Mouse (Mus musculus) heart, embryonic 10.5 days (tissue): Measurements from ENCODE around the gene Bmpr1b. TPM values are rescaled to one million over a fixed set of nuclear protein-coding genes. Genes with fewer than 3 reads are reported as not detected.

Experiments
- DNase-seq: peaks from one replicate; pipeline ENCODE4 v3.0.0-alpha.2; 2017; ENCODE audit warnings: low spot score
- H3K27ac ChIP-seq: fragments of 300-500 bp; sonication (generic); 2 replicates; pipeline ENCODE4 v1.5.1; 2016; ENCODE audit warnings: mild to moderate bottlenecking
- H3K27me3 ChIP-seq: fragments of 300-500 bp; sonication (generic); 2 replicates; pipeline ENCODE4 v1.6.1; 2016; ENCODE audit warnings: mild to moderate bottlenecking; ENCODE audit not compliant: poor library complexity, insufficient read depth, severe bottlenecking
- H3K36me3 ChIP-seq: fragments of 300-500 bp; sonication (generic); 2 replicates; pipeline ENCODE4 v1.6.1; 2016; ENCODE audit warnings: mild to moderate bottlenecking, moderate library complexity
- H3K4me1 ChIP-seq: fragments of 300-500 bp; sonication (generic); 2 replicates; pipeline ENCODE4 v1.6.1; 2016; ENCODE audit warnings: mild to moderate bottlenecking
- H3K4me3 ChIP-seq: fragments of 300-500 bp; sonication (generic); 2 replicates; pipeline ENCODE4 v1.5.1; 2016; ENCODE audit warnings: mild to moderate bottlenecking, moderate library complexity
- H3K9me3 ChIP-seq: fragments of 300-500 bp; sonication (generic); 2 replicates; pipeline ENCODE4 v1.6.1; 2016; ENCODE audit warnings: mild to moderate bottlenecking, moderate library complexity
- WGBS: fragments of 180-500 bp; shearing (Covaris S2); methylation state at CpG from one replicate; pipeline ENCODE4 v1.1.7; 2016; 5-methylcytosine and 5-hydroxymethylcytosine counted together
- polyA plus RNA-seq: library from polyadenylated mRNA; unstranded; fragments of >200 nt; fragmentation: Nextera tagmentation; extraction: Ambion mirVana; gene quantifications from 2 replicates; pipeline ENCODE4 v1.2.1, GENCODE M21; 2016

Gene Bmpr1b
- polyA plus RNA-seq, 1 experiment from 2014 or later = 3.8 TPM

DNA sequence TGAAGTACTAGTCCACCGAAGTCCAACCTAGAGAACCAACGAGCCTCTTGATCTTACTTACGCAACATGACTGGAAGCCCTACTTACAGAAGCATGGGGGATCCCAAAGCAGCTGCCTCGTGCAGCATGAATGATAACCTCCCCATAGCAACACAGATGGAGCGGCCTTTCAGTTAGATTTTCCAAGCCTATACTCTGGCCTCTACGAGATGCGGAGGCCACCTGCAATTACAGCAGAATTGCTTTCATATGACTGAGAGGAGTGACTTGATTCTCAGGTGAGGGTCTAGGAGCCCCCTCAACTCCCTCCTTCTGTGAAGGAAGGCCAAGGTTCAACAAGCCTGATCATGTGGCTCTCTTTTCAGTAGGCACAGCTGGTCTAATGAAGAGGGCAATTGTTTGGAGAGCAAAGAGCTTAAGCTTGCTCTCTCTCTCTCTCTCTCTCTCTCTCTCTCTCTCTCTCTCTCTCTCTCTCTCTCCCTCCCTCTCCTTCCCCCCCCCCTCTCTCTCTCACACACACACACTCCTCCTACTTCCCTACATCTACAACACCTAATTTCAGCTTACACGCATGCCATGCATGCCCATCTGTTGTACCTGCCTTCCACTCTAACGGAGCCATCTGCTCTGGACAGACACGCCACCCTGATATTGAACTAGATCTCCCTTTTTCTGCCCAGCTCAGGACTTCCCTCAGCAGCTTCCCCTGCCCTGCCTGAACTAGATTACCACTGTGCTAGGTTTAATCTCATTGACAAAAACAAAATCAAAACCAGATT is 65.0 kb downstream of the Bmpr1b start:
- Histone ChIP-seq H3K9me3 (no peaks in the 10 kb centered on the region), H3K27ac (no peak overlapping the region), H3K36me3 (no peaks in the 10 kb centered on the region), H3K4me3 (no peak overlapping the region), H3K4me1 (peaks cover 10% of the 10 kb centered on the region; the same call in 1 of the 2 replicates), H3K27me3 (no peaks in the 10 kb centered on the region)
- 89% methylated on average over 10 of the region's 10 CpGs for WGBS
- DNase-seq = no peak

DNA sequence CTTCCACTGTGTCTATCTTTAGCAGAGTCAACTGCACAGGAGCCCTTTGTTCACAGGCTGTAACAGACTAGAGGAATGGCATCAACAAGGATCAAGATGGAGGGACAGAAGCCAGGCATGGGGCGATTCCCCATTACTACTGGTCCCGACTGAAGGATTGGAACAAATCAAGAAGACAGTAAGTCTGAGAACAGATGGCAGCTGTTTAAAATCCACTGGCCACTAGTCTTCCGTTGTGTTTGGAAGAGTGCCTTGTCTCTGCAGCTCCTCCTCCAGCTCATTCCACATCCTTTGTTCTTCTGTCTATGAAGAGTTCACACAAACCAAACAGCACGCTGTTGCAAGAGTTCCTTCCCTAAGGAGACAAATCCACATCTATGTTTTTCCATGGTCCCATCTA is 65.6 kb downstream of the Bmpr1b start:
- Histone ChIP-seq H3K9me3 (no peaks in the 10 kb centered on the region), H3K27ac (no peak overlapping the region), H3K4me1 (peaks cover 10% of the 10 kb centered on the region; the same call in 1 of the 2 replicates), H3K36me3 (no peaks in the 10 kb centered on the region), H3K27me3 (no peaks in the 10 kb centered on the region), H3K4me3 (no peak overlapping the region)
- 81% methylated on average over 4 of the region's 4 CpGs for WGBS
- DNase-seq = no peak

DNA sequence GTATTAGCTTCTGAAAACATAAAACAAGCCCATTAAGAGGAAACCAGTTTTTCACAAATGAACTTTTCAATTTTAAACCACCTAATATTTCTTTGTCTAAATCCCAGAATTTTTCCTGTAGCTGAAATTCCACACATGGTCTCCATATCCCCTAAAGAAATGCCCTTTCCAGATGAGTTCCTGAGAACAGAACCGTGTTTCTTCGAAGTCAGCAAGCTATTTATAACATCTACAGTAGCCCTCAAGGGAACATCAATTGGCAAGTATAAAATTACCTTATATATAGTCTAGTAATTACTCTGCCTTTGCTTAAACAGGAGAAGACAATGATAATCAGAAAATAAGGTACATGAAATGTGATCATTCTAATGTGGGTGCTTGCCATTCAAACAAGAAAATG is 70.1 kb downstream of the Bmpr1b start:
- Histone ChIP-seq H3K36me3 (no peaks in the 10 kb centered on the region), H3K27me3 (no peaks in the 10 kb centered on the region), H3K4me3 (no peak overlapping the region), H3K27ac (no peak overlapping the region), H3K9me3 (no peaks in the 10 kb centered on the region), H3K4me1 (no peaks in the 10 kb centered on the region)
- WGBS = 49% methylated on average over 2 of the region's 2 CpGs
- DNase-seq = no peak

DNA sequence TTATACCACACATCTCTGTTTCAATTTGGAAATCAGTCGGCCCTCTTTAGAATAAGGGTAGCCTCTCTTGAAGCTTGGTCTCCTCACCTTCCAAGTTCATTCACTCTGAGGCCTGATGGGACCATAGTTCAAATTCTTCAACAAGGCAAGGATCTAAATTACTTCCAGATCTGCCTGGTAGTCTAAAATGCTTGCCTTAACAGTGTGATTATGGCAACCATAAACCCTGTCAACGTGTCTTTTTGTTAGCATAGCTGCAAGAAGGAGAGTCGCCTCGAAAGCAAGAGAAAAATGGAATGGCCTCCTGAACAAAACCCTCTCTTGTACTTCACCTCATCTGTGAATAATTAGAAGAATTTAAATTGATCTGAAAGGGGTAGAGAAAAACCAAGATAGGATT is 75.2 kb downstream of the Bmpr1b start:
- Histone ChIP-seq H3K9me3 (no peaks in the 10 kb centered on the region), H3K27ac (no peak overlapping the region)
- WGBS = 81% methylated on average over 4 of the region's 4 CpGs

DNA sequence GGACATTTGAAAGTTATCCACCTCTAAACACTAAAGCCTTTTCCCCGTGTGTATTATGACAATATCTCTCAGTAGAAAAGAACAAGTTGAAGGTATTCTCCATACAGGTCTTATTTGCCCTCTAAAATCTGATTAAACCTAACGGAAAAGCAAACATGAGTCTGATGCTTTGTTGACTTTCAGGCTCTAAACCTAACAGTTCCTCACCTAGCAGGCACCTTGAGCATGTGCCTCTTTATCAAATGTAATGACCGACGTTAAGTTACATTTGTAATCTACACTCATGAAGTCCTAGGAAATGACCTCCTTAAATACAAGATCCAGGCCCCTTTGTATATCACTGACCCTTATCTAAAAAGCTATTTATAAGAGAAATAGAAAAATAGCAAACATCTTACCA is 79.5 kb downstream of the Bmpr1b start:
- Histone ChIP-seq H3K4me3 (no peak overlapping the region), H3K4me1 (peaks cover 11% of the 10 kb centered on the region; the same call in 1 of the 2 replicates), H3K36me3 (no peaks in the 10 kb centered on the region), H3K27ac (no peak overlapping the region), H3K9me3 (no peaks in the 10 kb centered on the region), H3K27me3 (no peaks in the 10 kb centered on the region)
- DNase-seq = no peak
- 72% methylated on average over 4 of the region's 4 CpGs for WGBS

More for the DNA sequence above, 75.2 kb downstream of the Bmpr1b start:
- Histone ChIP-seq H3K36me3 (no peaks in the 10 kb centered on the region), H3K4me3 (no peak overlapping the region), H3K27me3 (no peaks in the 10 kb centered on the region), H3K4me1 (peaks cover 8% of the 10 kb centered on the region; the same call in 1 of the 2 replicates)
- no peak for DNase-seq

DNA sequence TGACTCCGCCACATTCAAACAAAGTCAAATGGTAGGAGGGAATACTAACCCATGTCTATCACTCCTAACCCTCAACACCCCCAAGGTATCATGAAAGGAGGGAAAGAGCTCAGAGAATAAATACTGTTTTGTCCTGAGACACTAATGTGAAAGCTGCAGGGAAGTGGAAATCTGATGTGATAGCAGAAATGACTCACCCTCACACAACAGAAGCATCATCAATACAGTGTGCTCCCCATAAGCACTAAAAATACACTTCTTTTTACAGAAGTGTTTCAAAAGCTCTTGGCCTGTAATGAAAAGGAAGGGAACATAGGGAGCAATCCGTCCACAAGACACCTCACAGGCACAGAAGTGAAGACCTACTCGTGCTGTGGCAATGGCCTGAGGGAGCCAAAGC is 83.3 kb downstream of the Bmpr1b start:
- WGBS = 56% methylated on average over 3 of the region's 3 CpGs
- no peak for DNase-seq
- Histone ChIP-seq H3K36me3 (no peaks in the 10 kb centered on the region), H3K4me3 (no peak overlapping the region), H3K4me1 (peaks cover 5% of the 10 kb centered on the region; the same call in 1 of the 2 replicates), H3K9me3 (no peaks in the 10 kb centered on the region), H3K27ac (no peak overlapping the region), H3K27me3 (no peaks in the 10 kb centered on the region)

DNA sequence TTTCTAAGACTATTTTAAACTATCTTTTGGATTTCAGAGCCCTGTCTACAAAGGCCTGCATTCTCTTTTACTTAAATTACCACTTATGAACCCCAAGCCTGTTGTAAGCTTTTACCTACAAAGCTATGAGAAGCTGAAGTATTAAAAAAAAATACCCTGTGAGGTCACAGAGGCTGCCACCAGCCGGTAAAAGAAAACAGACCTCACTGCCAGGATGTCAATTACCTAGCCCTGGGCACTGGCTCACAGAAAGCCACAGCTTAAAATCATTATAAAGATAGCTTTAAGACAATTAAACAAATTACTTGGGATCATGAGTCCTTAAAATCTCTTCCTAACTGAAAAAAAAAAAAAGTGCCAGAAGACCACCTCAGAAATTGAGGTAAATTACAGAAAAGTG is 85.1 kb downstream of the Bmpr1b start:
- Histone ChIP-seq H3K4me1 (peaks cover 3% of the 10 kb centered on the region; the same call in 1 of the 2 replicates), H3K27me3 (no peaks in the 10 kb centered on the region), H3K27ac (no peak overlapping the region), H3K4me3 (no peak overlapping the region), H3K36me3 (no peaks in the 10 kb centered on the region), H3K9me3 (no peaks in the 10 kb centered on the region)
- WGBS = 38% methylated on average over 1 of the region's 1 CpGs
- no peak for DNase-seq

DNA sequence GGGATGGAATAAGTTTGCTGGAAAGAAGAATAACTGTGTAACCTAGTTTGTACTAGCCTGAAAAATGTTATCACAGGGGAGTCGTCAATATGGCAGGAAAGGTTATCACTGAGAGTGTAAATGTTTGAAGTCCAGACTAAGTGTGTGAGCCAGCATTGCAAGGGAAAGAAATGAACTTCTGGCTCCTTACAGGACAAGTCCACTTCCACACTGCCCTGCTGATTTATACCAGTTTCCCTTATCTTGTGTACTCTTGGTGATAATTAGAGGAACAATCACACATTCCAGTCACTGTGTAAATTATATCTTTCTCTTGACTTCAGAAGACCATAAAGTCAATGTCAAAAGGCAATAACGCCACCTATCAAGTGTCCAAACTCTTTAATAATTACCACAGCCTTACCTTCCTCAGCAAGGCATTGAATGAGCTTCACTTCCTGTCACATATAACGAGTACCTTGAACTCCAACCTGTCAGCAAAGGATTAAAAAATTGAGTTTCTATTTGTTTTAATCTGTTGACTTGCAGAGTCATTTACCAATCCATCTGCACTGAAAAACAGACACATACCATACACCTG is 91.4 kb downstream of the Bmpr1b start:
- H3K36me3 ChIP-seq = no peaks in the 10 kb centered on the region
- WGBS = 60% methylated on average over 3 of the region's 3 CpGs
- no peak for DNase-seq
- no peaks in the 10 kb centered on the region for H3K27me3 ChIP-seq
- no peak overlapping the region for H3K4me3 ChIP-seq
- H3K4me1 ChIP-seq = no peaks in the 10 kb centered on the region
- no peak overlapping the region for H3K27ac ChIP-seq
- no peaks in the 10 kb centered on the region for H3K9me3 ChIP-seq

DNA sequence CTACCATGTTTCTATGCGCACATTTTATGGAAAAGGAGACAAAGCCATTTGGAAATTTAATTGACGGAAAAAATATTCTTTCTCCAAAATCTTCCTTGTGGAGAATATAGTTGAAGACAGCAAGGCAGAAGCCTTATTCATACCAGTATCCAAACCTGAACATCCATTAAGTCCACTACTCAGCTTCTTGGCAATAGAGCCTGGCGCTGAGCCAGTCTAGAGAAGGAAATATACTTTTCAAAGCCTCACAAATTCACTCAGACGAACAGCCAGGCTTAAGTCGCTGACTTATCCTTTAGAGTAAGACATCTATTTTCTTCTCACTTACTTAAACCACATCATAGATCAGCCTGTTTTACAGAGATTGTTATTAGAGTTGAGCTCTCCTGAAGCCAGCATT is 97.6 kb downstream of the Bmpr1b start:
- H3K36me3 ChIP-seq = no peaks in the 10 kb centered on the region
- no peaks in the 10 kb centered on the region for H3K27me3 ChIP-seq
- no peak overlapping the region for H3K27ac ChIP-seq
- 87% methylated on average over 5 of the region's 5 CpGs for WGBS
- no peak for DNase-seq
- H3K9me3 ChIP-seq = no peaks in the 10 kb centered on the region
- H3K4me1 ChIP-seq = no peaks in the 10 kb centered on the region
- no peak overlapping the region for H3K4me3 ChIP-seq

DNA sequence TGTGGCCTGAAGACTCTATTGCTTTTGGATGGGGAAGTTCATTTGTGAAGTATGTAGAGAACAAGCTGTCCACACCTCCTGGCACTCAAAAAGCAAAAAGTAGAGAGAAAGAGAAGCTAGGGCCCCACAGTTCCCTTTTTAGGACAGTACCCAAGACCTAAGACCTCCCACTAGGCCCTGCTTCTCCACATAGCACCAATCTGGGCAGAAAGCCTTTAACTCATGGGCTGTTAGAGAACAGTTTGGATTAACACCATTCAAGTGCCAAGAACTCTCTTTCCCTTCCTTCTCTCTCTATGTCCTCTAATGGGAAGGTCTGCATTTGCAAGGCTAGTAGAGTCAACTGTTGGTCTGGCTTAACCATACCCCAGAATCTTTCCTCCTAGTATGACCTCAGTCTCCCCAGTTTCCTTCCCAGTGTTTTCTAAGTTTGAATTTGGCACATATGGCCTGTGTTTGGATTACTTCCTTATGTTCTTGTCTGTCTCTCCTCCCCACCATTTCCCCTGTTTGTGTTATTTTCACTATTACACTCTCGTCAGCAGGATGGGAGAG is 102.4 kb downstream of the Bmpr1b start:
- no peaks in the 10 kb centered on the region for H3K36me3 ChIP-seq
- H3K27ac ChIP-seq = no peak overlapping the region
- H3K9me3 ChIP-seq = no peaks in the 10 kb centered on the region
- H3K27me3 ChIP-seq = no peaks in the 10 kb centered on the region
- no peak overlapping the region for H3K4me3 ChIP-seq
- no peak for DNase-seq
- 54% methylated on average over 1 of the region's 1 CpGs for WGBS
- no peaks in the 10 kb centered on the region for H3K4me1 ChIP-seq

DNA sequence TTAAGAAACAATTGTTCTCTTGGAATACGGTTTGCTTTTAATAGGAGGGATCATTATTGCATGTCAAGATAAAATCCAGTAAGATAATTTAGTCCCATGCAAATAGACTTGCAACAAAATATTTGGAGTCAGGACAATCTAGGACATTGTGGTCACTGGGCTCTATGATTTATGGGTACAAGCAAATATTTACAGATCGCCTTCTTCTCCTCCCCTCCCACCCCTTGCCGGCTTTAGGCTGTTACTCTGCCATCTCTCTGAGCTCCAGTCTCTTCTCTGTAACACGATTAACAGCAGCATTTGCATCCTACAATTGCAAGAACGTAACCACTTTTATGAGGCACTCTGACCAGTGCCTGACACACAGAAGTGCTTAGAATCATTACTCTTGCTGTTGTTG is 104.1 kb downstream of the Bmpr1b start:
- WGBS = 77% methylated on average over 5 of the region's 5 CpGs
- Histone ChIP-seq H3K4me3 (no peak overlapping the region), H3K9me3 (no peaks in the 10 kb centered on the region), H3K27ac (no peak overlapping the region), H3K27me3 (no peaks in the 10 kb centered on the region), H3K4me1 (no peaks in the 10 kb centered on the region), H3K36me3 (no peaks in the 10 kb centered on the region)
- DNase-seq = no peak

DNA sequence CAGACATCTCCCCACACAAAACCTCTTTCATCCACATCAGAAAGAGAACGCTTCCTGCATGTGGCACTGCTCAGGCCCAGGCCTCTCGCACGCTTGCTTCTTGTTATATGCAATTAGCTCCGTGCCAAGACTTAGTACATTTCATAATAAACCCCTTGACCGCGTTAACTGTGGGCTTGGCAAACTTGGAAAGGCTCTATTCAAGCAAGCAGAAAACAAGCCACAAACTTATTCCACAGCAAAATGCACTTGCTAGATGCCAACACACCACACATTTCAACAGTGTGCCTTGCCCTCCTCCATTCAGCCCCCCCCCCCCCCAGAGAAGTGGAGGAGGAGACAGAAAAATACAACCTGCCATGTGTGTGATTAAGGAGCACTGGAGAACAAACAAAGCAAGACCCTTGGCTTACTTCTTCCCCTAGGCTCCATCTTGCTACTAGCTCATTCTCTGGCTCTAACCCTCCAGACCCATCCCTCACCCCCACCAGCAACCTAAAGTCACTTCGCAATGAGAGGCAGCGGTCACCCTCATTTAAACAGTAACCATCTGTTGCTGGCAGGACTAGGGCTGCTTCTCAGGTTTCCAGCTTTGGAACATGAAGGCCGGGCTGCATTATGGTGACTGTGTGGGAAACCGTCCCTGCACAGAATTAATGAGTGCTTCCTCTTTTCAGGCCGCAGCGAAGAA is 105.5 kb downstream of the Bmpr1b start:
- no peaks in the 10 kb centered on the region for H3K9me3 ChIP-seq
- no peak overlapping the region for H3K27ac ChIP-seq
- no peaks in the 10 kb centered on the region for H3K27me3 ChIP-seq
- H3K4me3 ChIP-seq = no peak overlapping the region
- WGBS = 61% methylated on average over 12 of the region's 12 CpGs
- no peak for DNase-seq
- no peaks in the 10 kb centered on the region for H3K4me1 ChIP-seq
- H3K36me3 ChIP-seq = no peaks in the 10 kb centered on the region

DNA sequence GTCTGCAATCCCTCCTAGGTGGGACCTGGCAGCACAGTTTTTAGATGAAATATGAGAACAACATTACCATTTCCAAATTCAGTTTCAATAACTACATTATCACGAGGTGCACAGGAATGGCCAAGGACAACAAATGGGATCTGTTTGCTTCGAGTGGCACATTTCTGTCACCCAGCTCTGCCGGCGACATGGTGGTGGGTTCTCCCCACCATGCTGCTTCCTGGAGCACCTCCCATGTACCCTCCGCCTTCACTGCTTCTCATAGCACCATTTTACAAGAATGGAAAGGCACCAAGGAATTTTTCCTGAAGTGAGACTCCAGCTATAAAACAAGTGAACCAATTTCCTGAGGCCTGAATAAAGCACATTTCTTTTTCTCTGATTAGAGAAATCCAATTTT is 108.0 kb downstream of the Bmpr1b start:
- Histone ChIP-seq H3K27me3 (no peaks in the 10 kb centered on the region), H3K9me3 (no peaks in the 10 kb centered on the region), H3K4me1 (no peaks in the 10 kb centered on the region), H3K27ac (no peak overlapping the region), H3K36me3 (no peaks in the 10 kb centered on the region), H3K4me3 (no peak overlapping the region)
- no peak for DNase-seq
- 82% methylated on average over 5 of the region's 5 CpGs for WGBS
